Mouse (Mus musculus): ENCODE measurements at regions not wholly inside any gene's neighbourhood (a gene's known extent, or its start where the extent isn't known, plus 50 kb on each side); places are given as distances from the start of the nearest gene placed in this dataset.
A peak's percentile ranks its signal among the peaks of the same experiment; 100 is the strongest.

DNA sequence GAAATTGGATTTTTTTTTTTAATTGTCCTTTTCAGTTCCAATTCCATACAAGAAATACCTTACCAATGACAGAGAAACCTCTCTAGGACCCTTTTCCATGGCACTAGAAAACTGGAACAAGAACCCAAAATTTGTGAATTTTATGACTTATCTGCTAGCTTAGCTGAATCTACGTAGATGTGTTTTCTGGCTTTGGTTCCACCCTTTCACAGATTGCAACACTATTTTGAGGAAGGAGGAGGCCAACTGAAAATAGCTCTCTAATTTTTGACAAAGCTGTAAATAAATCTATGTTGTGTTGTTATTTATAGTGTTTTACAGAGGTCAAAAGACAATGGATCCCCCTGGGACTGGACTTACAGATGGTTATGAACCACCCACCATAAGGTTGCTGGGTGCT, 130.6 kb upstream of the Rapgef5 start:
- Histone ChIP-seq H3K27ac (no peak overlapping the region), H3K27me3 (ENCODE audit: low read depth, poor library complexity, severe bottlenecking) (no peaks in the 10 kb centered on the region), H3K36me3 (no peaks in the 10 kb centered on the region), H3K4me1 (peaks cover 12% of the 10 kb centered on the region; the same call in 1 of the 2 replicates), H3K4me3 (no peak overlapping the region), H3K9me3 (replicated peaks) (no peaks in the 10 kb centered on the region)
- DNase-seq (ENCODE audit: low spot score), result no peak
- 92% methylated on average over 1 of the region's 1 CpGs for WGBS

DNA sequence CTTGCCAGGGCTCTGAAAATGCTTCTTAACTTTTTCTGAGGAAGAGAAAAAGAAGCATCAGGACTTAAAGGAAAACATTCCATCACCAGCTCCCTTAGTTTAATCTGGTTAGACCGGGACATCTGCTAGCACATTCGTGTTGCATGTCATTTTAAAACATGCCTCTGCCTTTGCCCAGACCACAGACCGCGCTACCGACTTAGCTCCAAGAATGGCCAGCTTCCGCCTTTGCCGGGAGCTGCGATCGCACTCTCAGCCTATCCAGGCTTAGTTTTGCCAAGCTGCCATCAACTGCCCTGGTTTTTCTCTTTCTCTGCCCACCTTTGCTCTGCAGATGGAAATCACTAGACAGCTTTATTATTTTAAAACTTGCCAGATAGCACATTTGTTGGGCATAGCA, 129.3 kb upstream of the Rapgef5 start:
- no peaks in the 10 kb centered on the region for H3K9me3 ChIP-seq (replicated peaks)
- 73% methylated on average over 9 of the region's 9 CpGs for WGBS
- peaks cover 5% of the 10 kb centered on the region; the same call in 1 of the 2 replicates for H3K4me1 ChIP-seq
- DNase-seq (ENCODE audit: low spot score), result peak; percentile 25
- H3K36me3 ChIP-seq, result no peaks in the 10 kb centered on the region
- H3K27ac ChIP-seq, result no peak overlapping the region
- no peak overlapping the region for H3K4me3 ChIP-seq
- H3K27me3 ChIP-seq (ENCODE audit: low read depth, poor library complexity, severe bottlenecking), result no peaks in the 10 kb centered on the region

DNA sequence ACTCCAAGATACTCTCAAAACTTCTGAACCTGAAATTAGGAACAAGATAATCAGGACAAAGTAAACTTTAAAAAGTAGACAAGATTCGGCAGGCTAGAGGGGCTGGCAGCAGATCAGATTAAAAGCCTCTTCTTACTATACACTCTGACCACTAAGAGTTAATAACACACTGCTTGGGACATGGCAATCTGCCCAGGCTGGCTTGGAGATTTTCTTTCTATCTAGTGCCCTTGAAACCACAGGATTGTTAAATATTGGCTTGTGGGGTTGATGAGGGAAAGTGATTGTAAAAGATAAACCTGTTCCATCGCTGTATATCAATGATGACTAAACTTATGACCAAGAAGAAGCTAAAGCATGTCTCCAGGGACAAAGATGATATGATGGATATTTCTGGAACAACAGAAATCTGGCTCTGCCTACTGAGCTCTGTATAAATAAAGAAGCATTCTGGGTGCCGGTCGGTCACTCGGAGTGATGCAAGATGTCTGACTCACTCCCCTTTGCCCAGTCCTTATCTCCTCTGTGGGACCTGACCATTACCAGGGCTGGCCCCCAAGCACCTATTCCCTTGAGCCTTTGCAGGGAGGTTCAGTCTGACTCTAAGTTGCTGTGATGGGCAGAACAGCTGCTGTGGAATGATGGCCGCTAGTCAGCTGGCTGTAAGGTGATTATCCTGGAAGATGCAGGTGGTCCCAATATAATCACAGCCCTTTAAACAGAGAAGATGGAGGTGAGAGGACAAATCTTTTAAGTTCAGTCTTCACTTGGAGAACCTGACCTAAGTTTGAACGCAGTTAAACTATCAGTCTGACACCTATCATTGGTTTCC, 126.5 kb upstream of the Rapgef5 start:
- Histone ChIP-seq H3K9me3 (replicated peaks) (no peaks in the 10 kb centered on the region), H3K27ac (no peak overlapping the region), H3K27me3 (ENCODE audit: low read depth, poor library complexity, severe bottlenecking) (no peaks in the 10 kb centered on the region), H3K4me1 (peaks cover 5% of the 10 kb centered on the region; the same call in 1 of the 2 replicates), H3K4me3 (no peak overlapping the region), H3K36me3 (no peaks in the 10 kb centered on the region)
- peak; percentile 14 for DNase-seq (ENCODE audit: low spot score)
- 91% methylated on average over 7 of the region's 7 CpGs for WGBS

DNA sequence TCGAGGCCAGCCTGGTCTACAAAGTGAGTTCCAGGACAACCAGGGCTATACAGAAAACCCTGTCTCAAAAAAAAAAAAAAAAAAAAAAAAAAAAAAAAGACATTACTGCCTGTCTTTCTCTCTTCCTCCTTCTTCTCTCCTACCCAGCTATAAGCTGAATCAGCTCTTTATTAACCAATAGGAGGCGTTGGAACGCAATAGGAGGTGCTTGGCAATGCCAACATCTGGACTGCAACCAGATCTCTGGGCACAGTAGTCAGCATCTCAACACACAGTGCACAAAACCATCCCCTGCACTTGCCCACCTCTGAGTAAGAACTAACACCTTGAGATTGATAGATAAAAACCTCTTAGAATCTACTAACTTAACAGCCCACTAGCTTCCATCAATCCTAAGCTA, 118.8 kb upstream of the Rapgef5 start:
- Histone ChIP-seq H3K36me3 (no peaks in the 10 kb centered on the region), H3K9me3 (replicated peaks) (no peaks in the 10 kb centered on the region), H3K4me3 (no peak overlapping the region), H3K27ac (no peak overlapping the region), H3K4me1 (no peaks in the 10 kb centered on the region), H3K27me3 (ENCODE audit: low read depth, poor library complexity, severe bottlenecking) (no peaks in the 10 kb centered on the region)
- no peak for DNase-seq (ENCODE audit: low spot score)
- WGBS, result 86% methylated on average over 3 of the region's 3 CpGs

DNA sequence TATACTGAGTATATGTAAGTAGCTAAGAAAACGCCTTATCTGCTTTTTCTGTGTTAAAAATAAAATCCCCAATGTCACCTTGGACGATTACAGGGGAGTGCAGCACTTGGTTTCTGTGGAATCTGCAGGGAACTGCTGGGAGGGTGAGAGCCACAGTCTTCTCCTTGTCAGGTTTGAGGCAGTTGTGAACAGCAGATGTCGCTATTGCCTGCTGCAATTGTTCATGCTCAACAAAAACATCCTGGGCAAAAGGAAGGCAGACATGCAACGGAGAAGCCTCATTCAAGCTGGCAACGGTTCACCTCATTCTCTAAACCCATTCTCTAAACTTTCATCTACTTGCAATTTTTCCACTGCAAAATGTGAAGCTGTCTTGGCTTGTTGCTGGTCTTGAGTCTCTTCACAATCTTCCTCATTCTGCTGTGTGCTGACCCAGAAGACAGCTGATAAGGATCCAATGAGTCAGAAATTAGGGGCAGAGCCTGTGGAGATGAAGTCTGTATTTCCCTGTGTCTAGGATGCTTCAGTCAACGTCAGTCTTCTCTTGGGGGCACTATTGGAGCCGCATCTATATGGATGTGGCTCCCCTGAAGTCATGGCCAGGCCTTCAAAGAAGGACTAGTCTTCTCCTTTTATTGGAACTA, 112.6 kb upstream of the Rapgef5 start:
- 15% methylated on average over 7 of the region's 7 CpGs for WGBS
- Histone ChIP-seq H3K27ac (no peak overlapping the region), H3K4me1 (no peaks in the 10 kb centered on the region), H3K36me3 (no peaks in the 10 kb centered on the region), H3K27me3 (ENCODE audit: low read depth, poor library complexity, severe bottlenecking) (no peaks in the 10 kb centered on the region), H3K4me3 (no peak overlapping the region), H3K9me3 (replicated peaks) (no peaks in the 10 kb centered on the region)
- peak; percentile 75 for DNase-seq (ENCODE audit: low spot score)

DNA sequence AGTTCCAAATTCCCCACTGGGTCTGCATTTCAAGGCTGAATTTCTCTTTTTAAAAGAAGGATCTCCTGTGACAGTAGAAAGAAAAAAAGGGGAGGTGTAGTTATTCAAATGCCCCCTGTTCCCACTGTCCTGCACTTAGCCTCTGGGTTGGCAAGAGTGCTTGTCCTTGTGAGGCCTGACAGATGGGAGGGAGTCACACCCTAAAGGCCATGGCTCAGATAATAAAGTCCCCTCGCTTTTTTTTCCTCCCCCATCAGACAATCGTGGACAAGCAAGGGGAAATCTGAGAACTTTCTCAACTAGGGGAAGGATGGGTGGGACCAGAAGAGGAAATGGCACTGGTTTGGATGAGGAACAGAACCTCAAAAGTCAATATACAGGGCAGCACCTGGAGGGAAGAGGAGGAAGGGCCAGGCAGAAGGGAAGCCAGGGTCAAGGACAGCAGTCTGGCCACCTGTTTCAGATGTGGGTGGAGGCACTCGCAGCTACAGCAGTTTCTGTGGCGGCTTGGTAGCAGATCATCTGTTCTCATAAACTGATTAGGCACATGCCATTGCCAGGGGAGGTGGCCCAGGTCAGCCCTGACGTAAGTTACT, 112.0 kb upstream of the Rapgef5 start:
- Histone ChIP-seq H3K27ac (no peak overlapping the region), H3K4me1 (no peaks in the 10 kb centered on the region), H3K4me3 (no peak overlapping the region), H3K9me3 (replicated peaks) (no peaks in the 10 kb centered on the region), H3K27me3 (ENCODE audit: low read depth, poor library complexity, severe bottlenecking) (no peaks in the 10 kb centered on the region), H3K36me3 (no peaks in the 10 kb centered on the region)
- no peak for DNase-seq (ENCODE audit: low spot score)
- WGBS, result 56% methylated on average over 5 of the region's 5 CpGs

DNA sequence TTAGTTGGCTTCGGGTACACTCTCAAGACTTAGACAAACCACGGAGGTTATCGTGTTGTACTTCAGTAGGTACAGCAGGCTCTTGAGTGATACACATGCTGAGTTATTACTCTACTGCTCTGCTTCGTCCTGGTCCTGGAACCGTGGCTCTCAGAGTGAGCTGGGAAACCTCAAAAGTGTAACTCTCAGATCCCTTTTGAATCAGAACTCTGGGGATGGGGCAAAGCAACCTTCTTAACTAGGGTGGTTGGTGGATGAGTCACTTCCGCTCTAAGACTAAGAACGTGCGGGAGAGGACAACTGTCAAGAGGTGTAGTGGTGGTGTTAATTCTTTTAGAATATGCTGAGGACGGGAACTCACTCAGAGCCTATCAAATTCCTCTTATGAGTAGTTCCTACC, 109.4 kb upstream of the Rapgef5 start:
- WGBS, result 87% methylated on average over 9 of the region's 9 CpGs
- no peak for DNase-seq (ENCODE audit: low spot score)
- Histone ChIP-seq H3K4me1 (no peaks in the 10 kb centered on the region), H3K27me3 (ENCODE audit: low read depth, poor library complexity, severe bottlenecking) (no peaks in the 10 kb centered on the region), H3K36me3 (no peaks in the 10 kb centered on the region), H3K27ac (no peak overlapping the region), H3K9me3 (replicated peaks) (no peaks in the 10 kb centered on the region), H3K4me3 (no peak overlapping the region)

DNA sequence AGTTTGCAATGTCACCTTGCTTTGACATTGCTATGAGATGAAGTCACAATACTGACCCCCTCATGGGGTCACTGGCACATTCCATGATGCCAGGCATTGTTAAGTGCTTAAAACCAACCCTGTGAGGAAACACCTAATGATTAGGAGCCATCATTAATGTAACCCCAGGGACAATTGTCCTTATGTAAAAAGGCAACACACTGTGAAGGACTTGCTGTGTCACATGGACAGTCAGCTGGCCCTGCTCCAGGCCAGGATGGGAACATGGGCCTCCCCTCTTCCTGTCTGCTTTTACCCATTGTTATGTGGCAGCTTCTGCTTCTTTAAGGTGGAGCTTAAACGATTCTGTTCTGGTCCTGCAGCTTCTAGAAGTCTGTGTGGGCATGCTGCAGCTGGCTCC, 105.7 kb upstream of the Rapgef5 start:
- no peaks in the 10 kb centered on the region for H3K9me3 ChIP-seq (replicated peaks)
- no peak overlapping the region for H3K4me3 ChIP-seq
- H3K36me3 ChIP-seq, result no peaks in the 10 kb centered on the region
- H3K27ac ChIP-seq, result no peak overlapping the region
- peaks cover 3% of the 10 kb centered on the region; the same call in 1 of the 2 replicates for H3K4me1 ChIP-seq
- H3K27me3 ChIP-seq (ENCODE audit: low read depth, poor library complexity, severe bottlenecking), result no peaks in the 10 kb centered on the region
- WGBS, result 63% methylated on average over 1 of the region's 1 CpGs
- no peak for DNase-seq (ENCODE audit: low spot score)

DNA sequence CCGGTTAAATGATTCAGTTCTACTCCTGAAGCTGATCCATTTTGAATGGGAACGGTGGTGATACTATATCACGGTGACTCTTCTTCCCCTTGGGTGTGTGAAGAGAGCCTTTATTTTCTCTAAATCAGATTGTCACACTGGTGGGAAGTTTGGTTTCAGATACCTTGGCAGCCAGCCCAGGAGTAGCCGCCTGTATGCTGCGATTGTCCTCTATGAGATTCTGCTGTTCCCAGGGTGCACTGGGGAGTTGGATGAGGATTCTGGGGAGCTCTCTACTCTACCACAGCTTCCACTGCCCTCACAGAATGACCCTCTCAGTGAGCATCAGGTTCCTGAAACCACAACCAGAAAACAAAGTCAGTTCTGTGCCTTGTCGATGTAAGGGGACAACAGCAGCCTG, 104.0 kb upstream of the Rapgef5 start:
- 92% methylated on average over 6 of the region's 6 CpGs for WGBS
- DNase-seq (ENCODE audit: low spot score), result no peak

DNA sequence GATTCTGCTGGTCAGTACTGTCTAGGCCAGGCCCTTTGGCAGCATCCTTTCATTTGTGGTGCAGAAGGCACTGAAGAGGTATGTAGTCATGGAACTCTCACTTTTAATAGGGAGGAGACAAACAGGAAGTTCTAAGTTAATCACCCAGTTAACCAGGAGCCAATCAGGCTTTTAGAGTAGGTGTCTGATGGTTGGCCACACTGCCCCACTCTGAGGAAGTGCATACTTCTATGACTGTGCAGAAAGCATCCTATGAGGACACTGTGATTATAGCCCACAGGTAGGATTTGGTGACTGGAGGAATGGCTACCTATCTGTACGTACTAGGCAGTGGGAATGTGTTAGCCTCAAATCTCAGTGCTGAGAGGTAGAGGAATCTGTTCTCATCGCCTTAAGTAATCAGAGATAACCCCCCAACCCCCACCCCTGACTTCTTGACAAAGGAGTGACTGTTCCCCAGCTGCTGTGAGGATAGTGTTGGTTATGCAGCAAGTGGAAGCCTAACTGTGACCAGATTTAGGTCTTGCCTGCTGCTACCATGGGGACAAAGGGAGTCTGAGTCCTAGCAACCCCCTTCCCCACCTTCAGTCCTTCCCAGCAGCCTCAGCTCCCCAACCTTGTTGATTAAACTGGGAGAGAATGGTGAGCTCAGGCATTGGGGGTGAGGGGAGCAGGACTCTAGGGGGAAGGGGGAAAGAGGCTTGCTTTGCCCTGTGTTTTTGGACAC, 103.3 kb upstream of the Rapgef5 start:
- no peaks in the 10 kb centered on the region for H3K9me3 ChIP-seq (replicated peaks)
- H3K4me1 ChIP-seq, result peaks cover 3% of the 10 kb centered on the region; the same call in 1 of the 2 replicates
- H3K27ac ChIP-seq, result peak overlapping the region; percentile 37; the same call in 1 of the 2 replicates
- H3K4me3 ChIP-seq, result no peak overlapping the region
- no peaks in the 10 kb centered on the region for H3K27me3 ChIP-seq (ENCODE audit: low read depth, poor library complexity, severe bottlenecking)
- no peak for DNase-seq (ENCODE audit: low spot score)
- 72% methylated on average over 2 of the region's 2 CpGs for WGBS
- no peaks in the 10 kb centered on the region for H3K36me3 ChIP-seq

More for the DNA sequence above, 104.0 kb upstream of the Rapgef5 start:
- Histone ChIP-seq H3K4me1 (peaks cover 3% of the 10 kb centered on the region; the same call in 1 of the 2 replicates), H3K4me3 (no peak overlapping the region), H3K9me3 (replicated peaks) (no peaks in the 10 kb centered on the region), H3K27me3 (ENCODE audit: low read depth, poor library complexity, severe bottlenecking) (no peaks in the 10 kb centered on the region), H3K27ac (no peak overlapping the region), H3K36me3 (no peaks in the 10 kb centered on the region)

DNA sequence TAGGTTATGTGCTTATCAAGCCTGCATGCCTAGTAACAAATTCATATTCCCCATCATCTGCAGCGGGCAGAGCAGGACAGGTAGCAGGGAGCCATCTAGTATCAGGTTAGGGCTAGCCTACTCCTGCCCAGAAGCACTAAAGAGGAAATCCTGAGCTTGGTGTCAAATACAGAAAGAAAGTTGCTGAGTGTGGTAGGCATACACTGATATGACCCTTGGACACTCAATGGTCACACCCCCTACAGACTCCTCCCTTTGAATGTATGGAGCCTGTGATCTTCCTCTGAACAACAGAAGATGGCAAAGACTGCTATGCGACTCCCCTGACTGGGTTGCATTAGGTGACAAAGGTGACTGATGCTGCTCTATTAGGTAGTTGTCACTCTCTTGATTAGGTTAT, 102.3 kb upstream of the Rapgef5 start:
- Histone ChIP-seq H3K27ac (no peak overlapping the region), H3K36me3 (no peaks in the 10 kb centered on the region), H3K4me1 (peaks cover 3% of the 10 kb centered on the region; the same call in 1 of the 2 replicates), H3K27me3 (ENCODE audit: low read depth, poor library complexity, severe bottlenecking) (no peaks in the 10 kb centered on the region), H3K4me3 (no peak overlapping the region), H3K9me3 (replicated peaks) (no peaks in the 10 kb centered on the region)
- 90% methylated on average over 2 of the region's 2 CpGs for WGBS
- DNase-seq (ENCODE audit: low spot score), result no peak

DNA sequence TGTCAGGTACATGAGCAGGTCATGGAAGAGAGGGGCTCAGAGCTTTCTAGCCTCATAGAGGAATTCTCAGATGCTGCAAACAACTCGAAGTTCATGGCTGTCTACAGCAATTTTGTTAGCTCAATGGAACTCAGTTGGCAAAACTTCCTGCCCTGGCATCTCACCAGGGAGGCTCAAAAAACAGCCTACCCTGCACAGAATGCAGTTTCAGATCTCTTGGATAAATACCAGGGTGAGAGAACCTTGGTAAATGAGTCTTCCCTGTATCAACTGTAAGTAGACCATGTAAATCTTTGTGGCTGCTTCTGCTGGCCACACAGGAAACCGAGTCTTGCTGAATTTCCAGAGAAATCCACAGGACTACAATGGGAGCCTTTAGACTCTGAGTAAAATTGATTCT, 101.1 kb upstream of the Rapgef5 start:
- H3K27ac ChIP-seq, result no peak overlapping the region
- WGBS, result 89% methylated on average over 2 of the region's 2 CpGs

More for the DNA sequence above, 101.1 kb upstream of the Rapgef5 start:
- H3K9me3 ChIP-seq (replicated peaks), result no peaks in the 10 kb centered on the region
- peaks cover 3% of the 10 kb centered on the region; the same call in 1 of the 2 replicates for H3K4me1 ChIP-seq
- no peaks in the 10 kb centered on the region for H3K36me3 ChIP-seq
- H3K27me3 ChIP-seq (ENCODE audit: low read depth, poor library complexity, severe bottlenecking), result no peaks in the 10 kb centered on the region
- no peak overlapping the region for H3K4me3 ChIP-seq
- no peak for DNase-seq (ENCODE audit: low spot score)
